Mouse (Mus musculus) heart, embryonic 12.5 days (tissue): ENCODE measurements around the gene Slc39a7. TPM values are rescaled to one million over a fixed set of nuclear protein-coding genes. Genes with fewer than 3 reads are reported as not detected.
"Not testable (repeated sequence)": the region's sequence is repeated elsewhere in the genome, so short reads cannot be mapped to it uniquely, and the experiment has no call there.

Source experiments
- ATAC-seq: fragments of 200-750 bp; cut with Nextera tagmentation; 2 replicates; pipeline ENCODE4 v1.8.0; 2017; ENCODE audit warnings: moderate TSS enrichment, moderate library complexity; ENCODE audit not compliant: insufficient number of reproducible peaks, low FRiP score
- H3K27ac ChIP-seq: fragments of 300-500 bp; sonication (generic); 2 replicates; pipeline ENCODE4 v1.5.1; 2016; ENCODE audit warnings: mild to moderate bottlenecking, moderate library complexity; ENCODE audit not compliant: poor library complexity, severe bottlenecking
- H3K27me3 ChIP-seq: fragments of 300-500 bp; sonication (generic); replicated peaks from 2 replicates; pipeline ENCODE4 v1.6.1; 2016; ENCODE audit warnings: mild to moderate bottlenecking, moderate library complexity
- H3K36me3 ChIP-seq: fragments of 300-500 bp; sonication (generic); 2 replicates; pipeline ENCODE4 v1.6.1; 2016; ENCODE audit warnings: mild to moderate bottlenecking, moderate library complexity
- H3K4me1 ChIP-seq: fragments of 300-500 bp; sonication (generic); replicated peaks from 2 replicates; pipeline ENCODE4 v1.6.1; 2016; ENCODE audit warnings: mild to moderate bottlenecking
- H3K4me2 ChIP-seq: fragments of 300-500 bp; sonication (generic); 2 replicates; pipeline ENCODE4 v1.6.1; 2016; ENCODE audit warnings: mild to moderate bottlenecking, moderate library complexity
- H3K4me3 ChIP-seq: fragments of 300-500 bp; sonication (generic); 2 replicates; pipeline ENCODE4 v1.5.1; 2016; ENCODE audit warnings: mild to moderate bottlenecking
- H3K9ac ChIP-seq: fragments of 300-500 bp; sonication (generic); 2 replicates; pipeline ENCODE4 v1.6.1; 2016; ENCODE audit warnings: mild to moderate bottlenecking, moderate library complexity
- H3K9me3 ChIP-seq: fragments of 300-500 bp; sonication (generic); replicated peaks from 2 replicates; pipeline ENCODE4 v1.6.1; 2016; ENCODE audit warnings: mild to moderate bottlenecking, moderate library complexity
- WGBS: fragments of 180-500 bp; shearing (Covaris S2); methylation state at CpG from one replicate; pipeline ENCODE4 v1.1.7; 2016; 5-methylcytosine and 5-hydroxymethylcytosine counted together
- polyA plus RNA-seq: library from polyadenylated mRNA; unstranded; fragments of >200 nt; fragmentation: Nextera tagmentation; extraction: Ambion mirVana; gene quantifications from 2 replicates; pipeline ENCODE4 v1.2.1, GENCODE M21; 2016

The Slc39a7 gene
- polyA plus RNA-seq, 1 experiment from 2014 or later = 130 TPM

DNA sequence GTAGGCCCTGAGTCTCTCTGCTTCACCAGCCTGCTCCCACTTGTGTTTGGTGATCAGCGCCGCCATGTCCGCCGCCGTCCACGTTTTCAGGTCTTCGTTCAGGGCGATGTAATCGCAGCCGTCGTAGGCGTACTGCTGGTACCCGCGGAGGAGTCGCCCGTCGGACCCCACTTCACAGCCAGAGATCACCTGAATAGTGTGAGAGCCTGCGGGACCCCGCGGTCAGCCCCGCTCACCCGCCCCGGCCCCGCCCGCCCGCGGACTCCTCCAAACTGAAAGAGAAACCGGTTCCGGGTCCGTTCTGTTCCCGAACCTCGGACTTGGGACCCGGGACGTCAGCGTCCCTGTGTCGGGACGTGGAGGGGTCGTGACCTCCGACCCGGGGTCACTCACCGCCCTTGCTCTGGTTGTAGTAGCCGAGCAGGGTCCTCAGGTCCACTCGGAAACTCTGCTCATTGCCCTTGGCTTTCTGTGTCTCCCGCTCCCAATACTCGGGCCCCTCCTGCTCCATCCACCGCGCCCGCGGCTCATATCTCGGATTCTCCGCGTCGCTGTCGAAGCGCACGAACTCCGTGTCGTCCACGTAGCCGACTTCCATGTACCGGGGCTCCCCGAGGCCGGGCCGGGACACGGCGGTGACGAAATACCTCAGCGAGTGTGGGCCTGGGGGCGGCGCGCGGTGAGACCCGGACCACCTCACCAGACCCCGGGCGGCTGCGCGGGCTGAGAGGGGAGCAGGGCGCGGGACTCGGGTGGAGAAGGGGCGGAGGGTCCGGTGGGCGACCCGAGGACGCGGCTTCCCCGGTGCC, 31.9 kb downstream of the Slc39a7 start:
- H3K27ac ChIP-seq = no peak overlapping the region
- no peaks in the 10 kb centered on the region; the same call in 1 of the 2 replicates for H3K9me3 ChIP-seq
- peak; percentile 56 for ATAC-seq
- H3K27me3 ChIP-seq = peaks cover 67% of the 10 kb centered on the region
- H3K4me1 ChIP-seq = peaks cover 12% of the 10 kb centered on the region
- H3K36me3 ChIP-seq = no peaks in the 10 kb centered on the region
- peak overlapping the region; percentile 77 for H3K4me3 ChIP-seq
- WGBS = 2% methylated on average over 87 of the region's 87 CpGs
- peak overlapping the region; percentile 72 for H3K9ac ChIP-seq
- peak overlapping the region; percentile 100 for H3K4me2 ChIP-seq

- H3K4me2 ChIP-seq, H3K27ac ChIP-seq, H3K9ac ChIP-seq, H3K36me3 ChIP-seq, H3K4me3 ChIP-seq, H3K9me3 ChIP-seq, ATAC-seq: not testable (repeated sequence)
- peaks cover 12% of the 10 kb centered on the region for H3K4me1 ChIP-seq
- peaks cover 67% of the 10 kb centered on the region for H3K27me3 ChIP-seq
- WGBS = 45% methylated on average over 5 of the region's 5 CpGs
These were observed 32.8 kb downstream of the Slc39a7 start for GRCm38 (mm10) chr17:33998697-33999096.

DNA sequence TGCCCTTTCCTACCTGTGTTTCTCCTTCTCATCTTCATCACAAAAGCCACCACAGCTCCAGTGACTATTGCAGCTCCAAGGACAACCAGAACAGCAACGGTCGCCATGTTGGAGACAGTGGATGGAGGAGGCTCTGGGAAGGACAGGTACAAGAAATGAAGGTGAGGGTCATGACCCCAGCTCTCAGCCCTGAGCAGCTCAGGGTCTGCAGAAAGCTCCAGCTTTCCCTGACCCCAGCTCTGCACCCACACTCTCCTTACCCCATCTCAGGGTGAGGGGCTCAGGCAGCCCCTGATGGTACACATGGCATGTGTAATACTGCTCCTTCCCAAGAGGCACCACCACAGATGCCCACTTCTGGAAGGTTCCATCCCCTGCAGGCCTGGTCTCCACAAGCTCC, 34.5 kb downstream of the Slc39a7 start:
- Histone ChIP-seq H3K4me1 (peaks cover 12% of the 10 kb centered on the region), H3K27me3 (peaks cover 62% of the 10 kb centered on the region)
- H3K4me3 ChIP-seq, ATAC-seq, H3K36me3 ChIP-seq, H3K9me3 ChIP-seq, H3K27ac ChIP-seq, H3K4me2 ChIP-seq, H3K9ac ChIP-seq: not testable (repeated sequence)
- 92% methylated on average over 2 of the region's 2 CpGs for WGBS

DNA sequence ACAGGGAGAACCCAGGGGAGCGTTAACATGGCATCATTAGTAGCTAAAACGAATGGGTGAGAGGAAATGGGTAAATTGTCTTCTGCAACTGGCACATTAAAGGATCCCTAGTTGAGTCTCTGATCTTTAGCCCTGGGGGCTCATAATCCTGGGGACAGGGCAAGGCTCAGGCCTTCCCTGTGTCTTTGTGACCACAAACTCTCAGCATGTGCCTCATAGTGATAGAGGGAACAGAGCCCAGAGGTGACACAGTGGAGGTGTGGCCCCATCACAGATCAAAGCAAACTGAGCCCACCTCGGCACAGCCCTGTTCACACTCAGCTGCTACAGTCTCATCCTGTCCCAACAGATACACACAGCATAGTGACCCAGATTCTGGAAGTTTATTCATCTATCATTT, 35.8 kb downstream of the Slc39a7 start:
- Histone ChIP-seq H3K9ac (no peak overlapping the region), H3K36me3 (no peaks in the 10 kb centered on the region), H3K4me3 (no peak overlapping the region), H3K27me3 (peaks cover 51% of the 10 kb centered on the region), H3K27ac (no peak overlapping the region), H3K9me3 (no peaks in the 10 kb centered on the region; the same call in 1 of the 2 replicates), H3K4me1 (peaks cover 12% of the 10 kb centered on the region), H3K4me2 (no peak overlapping the region)
- ATAC-seq = no peak
- WGBS = 39% methylated on average over 3 of the region's 3 CpGs

- Histone ChIP-seq H3K9ac (no peak overlapping the region), H3K27me3 (peaks cover 44% of the 10 kb centered on the region), H3K4me1 (peaks cover 6% of the 10 kb centered on the region), H3K4me2 (no peak overlapping the region), H3K4me3 (no peak overlapping the region), H3K36me3 (no peaks in the 10 kb centered on the region), H3K27ac (no peak overlapping the region), H3K9me3 (no peaks in the 10 kb centered on the region; the same call in 1 of the 2 replicates)
- WGBS = 78% methylated on average over 8 of the region's 8 CpGs
- ATAC-seq = no peak
These were observed 36.5 kb downstream of the Slc39a7 start for GRCm38 (mm10) chr17:33994959-33995358.

GRCm38 (mm10) chr17:33991788-33992664, 39.5 kb downstream of the Slc39a7 start:
- Histone ChIP-seq H3K36me3 (no peaks in the 10 kb centered on the region), H3K27ac (no peak overlapping the region), H3K9me3 (no peaks in the 10 kb centered on the region; the same call in 1 of the 2 replicates), H3K4me2 (no peak overlapping the region), H3K27me3 (peaks cover 28% of the 10 kb centered on the region), H3K4me3 (no peak overlapping the region), H3K9ac (no peak overlapping the region), H3K4me1 (no peaks in the 10 kb centered on the region)
- 31% methylated on average over 10 of the region's 10 CpGs for WGBS
- ATAC-seq = no peak

DNA sequence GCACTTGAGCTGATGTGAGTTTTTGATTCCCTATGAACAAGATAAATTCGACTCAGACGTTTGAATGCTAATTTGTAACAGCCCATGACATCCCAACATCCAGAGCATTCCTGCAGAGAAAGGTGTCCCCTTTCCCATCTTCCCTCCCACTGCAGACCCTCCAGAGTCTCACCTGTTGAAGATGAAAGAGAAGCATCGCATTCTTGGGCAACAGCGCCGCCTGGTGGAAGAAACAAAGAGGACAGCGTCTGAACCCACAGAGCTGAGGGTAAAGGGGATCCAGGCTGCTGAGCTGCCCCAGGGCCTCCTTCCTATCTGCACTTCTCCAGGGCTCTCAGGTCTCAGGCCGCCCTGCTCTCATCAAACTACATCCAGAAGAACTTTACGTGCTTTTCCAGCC, 49.3 kb downstream of the Slc39a7 start:
- Histone ChIP-seq H3K4me2 (peak overlapping the region; percentile 84), H3K27me3 (peaks cover 35% of the 10 kb centered on the region), H3K4me1 (peaks cover 22% of the 10 kb centered on the region), H3K4me3 (peak overlapping the region; percentile 59; the same call in 1 of the 2 replicates)
- H3K27ac ChIP-seq, H3K9me3 ChIP-seq, H3K36me3 ChIP-seq, H3K9ac ChIP-seq, ATAC-seq: not testable (repeated sequence)
- 8% methylated on average over 8 of the region's 8 CpGs for WGBS

- peak overlapping the region; percentile 70 for H3K9ac ChIP-seq
- H3K4me2 ChIP-seq = peak overlapping the region; percentile 84
- peaks cover 22% of the 10 kb centered on the region for H3K4me1 ChIP-seq
- 1% methylated on average over 27 of the region's 27 CpGs for WGBS
- peak; percentile 85 for ATAC-seq
- H3K9me3 ChIP-seq, H3K36me3 ChIP-seq: not testable (repeated sequence)
- peak overlapping the region; percentile 59 for H3K4me3 ChIP-seq
- peaks cover 43% of the 10 kb centered on the region for H3K27me3 ChIP-seq
- H3K27ac ChIP-seq = peak overlapping the region; percentile 75
These were observed 50.1 kb downstream of the Slc39a7 start for GRCm38 (mm10) chr17:33981192-33981909.

DNA sequence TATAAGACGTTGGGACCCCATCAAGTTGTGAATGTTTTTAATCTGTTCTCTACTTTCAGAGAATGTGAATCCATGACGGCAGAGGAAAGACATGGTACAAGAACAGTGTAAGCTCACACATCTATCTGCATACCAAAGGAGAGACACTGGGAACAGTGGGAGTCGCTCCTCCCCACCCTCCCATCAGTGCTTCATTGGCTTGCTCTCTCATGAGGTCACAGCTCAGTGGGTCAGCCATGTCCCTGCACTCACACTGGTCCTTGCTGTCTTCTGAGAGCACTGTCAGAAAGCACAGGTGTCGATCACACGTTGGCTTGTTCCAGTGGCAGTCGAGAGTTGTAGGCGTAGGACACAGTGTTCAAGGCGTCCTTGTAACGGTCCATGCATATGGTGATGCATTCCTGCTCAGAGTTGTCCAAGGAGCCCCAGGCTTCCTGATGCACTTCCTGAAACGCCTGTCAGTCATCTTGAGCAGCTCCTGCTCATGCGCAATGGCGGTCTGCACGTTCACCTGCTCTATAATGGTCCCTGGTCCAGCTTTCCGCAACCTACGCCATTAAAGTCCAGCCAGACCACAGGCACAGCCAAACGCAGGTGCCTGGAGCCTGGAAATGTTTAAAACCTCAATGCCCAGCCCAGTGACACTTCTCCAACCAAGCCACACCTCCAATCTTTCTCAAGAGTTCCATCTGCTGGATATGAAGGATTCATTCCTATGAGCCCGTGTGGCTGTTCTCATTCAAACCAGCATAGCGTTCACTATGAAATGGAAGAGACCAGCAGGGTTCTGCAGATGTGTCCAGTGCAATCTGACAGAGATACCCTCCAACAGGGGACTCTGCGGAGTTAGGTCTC, 51.1 kb downstream of the Slc39a7 start:
- Histone ChIP-seq H3K36me3 (no peaks in the 10 kb centered on the region), H3K9ac (no peak overlapping the region), H3K4me3 (no peak overlapping the region), H3K27me3 (peaks cover 52% of the 10 kb centered on the region), H3K27ac (no peak overlapping the region), H3K4me1 (peaks cover 22% of the 10 kb centered on the region), H3K9me3 (no peaks in the 10 kb centered on the region), H3K4me2 (peak overlapping the region; percentile 84)
- ATAC-seq = no peak
- WGBS = 74% methylated on average over 19 of the region's 19 CpGs

DNA sequence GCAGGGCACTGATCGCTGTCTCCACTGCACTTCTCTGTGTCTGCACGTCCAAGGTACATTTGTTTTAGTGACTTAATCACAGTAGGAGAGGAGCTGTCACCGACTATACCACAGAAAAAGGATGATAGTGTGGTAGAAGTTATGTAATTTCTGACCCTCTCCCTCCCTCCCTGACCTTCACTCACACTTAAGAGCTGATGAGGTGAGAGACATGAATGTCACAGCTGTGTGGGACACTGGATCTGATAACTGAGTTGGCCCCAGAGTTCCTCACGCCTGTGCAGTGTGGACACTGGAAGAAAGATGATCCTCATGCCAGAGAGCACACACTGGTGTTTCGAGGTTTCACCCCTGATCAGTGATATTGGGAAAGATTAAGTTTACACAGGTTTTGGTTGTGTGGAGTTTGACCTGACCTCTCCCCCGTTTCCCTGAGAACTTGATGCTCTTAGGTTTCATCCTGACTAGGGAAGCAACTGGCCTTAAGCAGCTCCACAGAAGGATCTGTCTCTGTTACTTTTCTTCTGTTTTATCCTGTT, 51.9 kb downstream of the Slc39a7 start:
- Histone ChIP-seq H3K4me2 (no peak overlapping the region), H3K27me3 (peaks cover 57% of the 10 kb centered on the region), H3K27ac (no peak overlapping the region), H3K4me1 (peaks cover 22% of the 10 kb centered on the region), H3K9ac (no peak overlapping the region), H3K36me3 (no peaks in the 10 kb centered on the region), H3K9me3 (no peaks in the 10 kb centered on the region), H3K4me3 (no peak overlapping the region)
- 63% methylated on average over 6 of the region's 6 CpGs for WGBS
- ATAC-seq = no peak
